Mouse (Mus musculus) c-Kit-positive CD71-negative TER-119-negative erythroid progenitor cells, embryonic 14.5 days (primary cell): ENCODE data around the gene Ccr8.

Experiments used
- DNase-seq: peaks from one replicate; pipeline ENCODE4 v3.0.0-alpha.2; 2013; ENCODE audit warnings: low read depth

Gene Ccr8

GRCm38 (mm10) chr9:120091696-120092238 is at the start of gene Ccr8:
TSS of gene Ccr8 (plus strand) at chr9:120092114.
- DNase-seq = no peak

- DNase-seq = no peak
Observed at GRCm38 (mm10) chr9:120043115-120043514, 48.8 kb upstream of the Ccr8 start.

- DNase-seq = no peak
Observed at GRCm38 (mm10) chr9:120048495-120048894, 43.4 kb upstream of the Ccr8 start.

GRCm38 (mm10) chr9:120049407-120049806 is 42.5 kb upstream of the Ccr8 start:
- DNase-seq = no peak

GRCm38 (mm10) chr9:120054545-120055277 is 37.2 kb upstream of the Ccr8 start:
- DNase-seq = no peak

GRCm38 (mm10) chr9:120056201-120056600 is 35.7 kb upstream of the Ccr8 start:
- DNase-seq = no peak

- DNase-seq = no peak
Observed at GRCm38 (mm10) chr9:120058730-120059129, 33.2 kb upstream of the Ccr8 start.

GRCm38 (mm10) chr9:120064317-120064716 is 27.6 kb upstream of the Ccr8 start:
- DNase-seq = no peak

- no peak for DNase-seq
Observed at GRCm38 (mm10) chr9:120067609-120068008, 24.3 kb upstream of the Ccr8 start.

GRCm38 (mm10) chr9:120068047-120068446 is 23.9 kb upstream of the Ccr8 start:
- DNase-seq = no peak

- no peak for DNase-seq
Observed at GRCm38 (mm10) chr9:120069779-120070178, 22.1 kb upstream of the Ccr8 start, which contains the start of gene Cx3cr1. TSS of gene Cx3cr1 (minus strand) at chr9:120069879.

GRCm38 (mm10) chr9:120071251-120071650 is 20.7 kb upstream of the Ccr8 start:
- DNase-seq = no peak

GRCm38 (mm10) chr9:120073169-120073568 is 18.7 kb upstream of the Ccr8 start:
- no peak for DNase-seq

GRCm38 (mm10) chr9:120074516-120074915 is 17.4 kb upstream of the Ccr8 start:
- no peak for DNase-seq

- DNase-seq = no peak
Observed at GRCm38 (mm10) chr9:120078241-120078640, 13.7 kb upstream of the Ccr8 start.

- no peak for DNase-seq
Observed at GRCm38 (mm10) chr9:120079901-120080300, 12.0 kb upstream of the Ccr8 start.

- no peak for DNase-seq
Observed at GRCm38 (mm10) chr9:120080546-120081108, 11.3 kb upstream of the Ccr8 start.

GRCm38 (mm10) chr9:120081247-120081646 is 10.7 kb upstream of the Ccr8 start:
- no peak for DNase-seq

GRCm38 (mm10) chr9:120081967-120082366 is 9.9 kb upstream of the Ccr8 start:
- no peak for DNase-seq

GRCm38 (mm10) chr9:120082691-120083090 is 9.2 kb upstream of the Ccr8 start:
- no peak for DNase-seq

GRCm38 (mm10) chr9:120083158-120083894 is 8.6 kb upstream of the Ccr8 start:
- DNase-seq = no peak

GRCm38 (mm10) chr9:120084406-120084805 is 7.5 kb upstream of the Ccr8 start:
- DNase-seq = no peak

GRCm38 (mm10) chr9:120089125-120089524 is 2.8 kb upstream of the Ccr8 start:
- DNase-seq = no peak
